ENCODE assay signal across 8 mouse cellular contexts in the genomic region with DNA sequence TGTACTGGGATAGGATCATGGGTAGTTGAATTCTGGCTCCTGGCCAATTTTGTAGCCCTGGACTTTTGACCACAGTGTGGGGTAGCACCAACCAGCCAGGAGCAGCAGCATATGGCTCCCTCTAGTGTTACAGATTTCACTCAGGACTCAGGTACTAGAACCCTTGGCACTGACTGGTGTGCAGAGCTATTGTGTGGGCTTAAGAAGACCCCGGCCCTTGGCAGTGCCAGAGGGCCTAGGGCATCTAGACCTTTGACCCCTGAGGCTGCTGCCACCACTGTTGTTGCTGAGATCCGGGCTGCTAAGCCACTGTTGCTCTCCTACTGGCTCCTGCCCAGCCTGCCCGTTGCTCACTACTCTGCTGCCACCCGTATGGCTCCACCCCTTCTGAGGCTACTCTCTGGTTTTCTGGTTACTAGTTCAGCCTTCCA. TPM values are rescaled to one million over a fixed set of nuclear protein-coding genes. Genes with fewer than 3 reads are reported as not detected.
A peak's percentile ranks its signal among the peaks of the same experiment; 100 is the strongest.
DNase-seq lines count a peak whose midpoint lies in the region; ATAC-seq lines count a peak whose summit lies in the region.

No protein-coding gene starts in this region.

- no peak overlapping the region for H3K4me3 ChIP-seq in neural tube, embryonic 13.5 days
- H3K4me3 ChIP-seq in neural tube, embryonic 15.5 days (replicated peaks), result no peak overlapping the region
- H3K4me3 ChIP-seq in stomach, embryonic 16.5 days (replicated peaks; ENCODE audit: low read length), result no peak overlapping the region

- no peaks in the 10 kb centered on the region for H3K27me3 ChIP-seq in neural tube, embryonic 13.5 days
- H3K27me3 ChIP-seq in neural tube, embryonic 15.5 days (replicated peaks), result no peaks in the 10 kb centered on the region
- no peaks in the 10 kb centered on the region for H3K27me3 ChIP-seq in stomach, embryonic 16.5 days (ENCODE audit: control insufficient read depth, insufficient read depth, low read length)

- intact Hi-C loops in gastrocnemius, postnatal 14 days (cut with DNase I; ENCODE audit: low total_unique reads), result no loop called here

- DNase-seq in adrenal gland, adult (ENCODE audit: inconsistent age in 2 of 2, low spot score in 1 of 2), result peak; percentile 31 to 66
- DNase-seq in adrenal gland, postnatal 4 days (ENCODE audit: low spot score in 2 of 2), result no peak
- peak; percentile 85 for DNase-seq in kidney, postnatal 14 days
- no peak for DNase-seq in gastrocnemius, adult 18-20 months (ENCODE audit: low spot score)
- no peak for DNase-seq in gastrocnemius, postnatal 14 days

- no peaks in the 10 kb centered on the region for H3K9me3 ChIP-seq in neural tube, embryonic 13.5 days
- H3K9me3 ChIP-seq in neural tube, embryonic 15.5 days (replicated peaks), result no peaks in the 10 kb centered on the region
- 0 out of 2 replicates have a peak, but pooled peaks cover 2% of the 10 kb centered on the region for H3K9me3 ChIP-seq in stomach, embryonic 16.5 days (replicated peaks; ENCODE audit: control insufficient read depth, low read length)

- 87% methylated on average over 4 of the region's 4 CpGs for WGBS in neural tube, embryonic 13.5 days
- 75% methylated on average over 4 of the region's 4 CpGs for WGBS in neural tube, embryonic 15.5 days
- WGBS in stomach, embryonic 16.5 days, result 55% methylated on average over 4 of the region's 4 CpGs

- H3K4me2 ChIP-seq in neural tube, embryonic 13.5 days, result no peak overlapping the region
- no peak overlapping the region for H3K4me2 ChIP-seq in neural tube, embryonic 15.5 days
- H3K4me2 ChIP-seq in stomach, embryonic 16.5 days (ENCODE audit: low read depth, low read length), result no peak overlapping the region

- H3K36me3 ChIP-seq in neural tube, embryonic 13.5 days, result no peaks in the 10 kb centered on the region
- no peaks in the 10 kb centered on the region for H3K36me3 ChIP-seq in neural tube, embryonic 15.5 days
- H3K36me3 ChIP-seq in stomach, embryonic 16.5 days (ENCODE audit: control insufficient read depth, insufficient read depth, low read length), result no peaks in the 10 kb centered on the region

- peak; percentile 63 for ATAC-seq in neural tube, embryonic 13.5 days (ENCODE audit: low read depth)
- no peak; the same call in 1 of the 2 replicates for ATAC-seq in neural tube, embryonic 15.5 days (ENCODE audit: low FRiP score)
- peak; percentile 81 for ATAC-seq in stomach, embryonic 16.5 days (ENCODE audit: insufficient read depth, low FRiP score)

- H3K9ac ChIP-seq in neural tube, embryonic 13.5 days, result no peak overlapping the region
- H3K9ac ChIP-seq in neural tube, embryonic 15.5 days (replicated peaks), result no peak overlapping the region
- H3K9ac ChIP-seq in stomach, embryonic 16.5 days (ENCODE audit: low read length), result no peak overlapping the region

- H3K27ac ChIP-seq in neural tube, embryonic 13.5 days (replicated peaks), result no peak overlapping the region
- no peak overlapping the region for H3K27ac ChIP-seq in neural tube, embryonic 15.5 days (replicated peaks)
- peak overlapping the region; percentile 47 for H3K27ac ChIP-seq in stomach, embryonic 16.5 days (ENCODE audit: low read length)

- H3K4me1 ChIP-seq in neural tube, embryonic 13.5 days (replicated peaks), result peaks cover 10% of the 10 kb centered on the region
- H3K4me1 ChIP-seq in neural tube, embryonic 15.5 days, result peaks cover 15% of the 10 kb centered on the region; the same call in 1 of the 2 replicates
- peaks cover 23% of the 10 kb centered on the region for H3K4me1 ChIP-seq in stomach, embryonic 16.5 days (ENCODE audit: control insufficient read depth, insufficient read depth, low read length)

RNA-seq across cellular contexts. Expression of a gene that starts 54.1 kb away (rescaled TPM):
- total RNA-seq in adrenal gland, postnatal 4 days (2021), result 10 to 100 TPM; 18.7 to 22.7 TPM
- polyA plus RNA-seq in neural tube, embryonic 13.5 days (2015; fragmentation: Nextera tagmentation; extraction: Ambion mirVana), result 40.8 and 40.9 TPM in 2 replicates
- polyA plus RNA-seq in neural tube, embryonic 15.5 days (2015; fragmentation: Nextera tagmentation; extraction: Ambion mirVana), result 27.6 and 28.1 TPM in 2 replicates
- polyA plus RNA-seq in stomach, embryonic 16.5 days (2015; fragmentation: Nextera tagmentation; extraction: Ambion mirVana), result 23.1 and 24.0 TPM in 2 replicates
- under 1 TPM; 0.18 to 0.28 TPM for total RNA-seq in gastrocnemius, adult 18-20 months (2021)
- total RNA-seq in gastrocnemius, postnatal 14 days (2021), result 1 to 10 TPM; 1.4 to 2.7 TPM

Comparison
In these comparisons a context has a peak if more than half of its experiments do, and no peak if none do; other contexts are left out.
1. DNase-seq: peak in adrenal gland, adult (2 of 2) and kidney, postnatal 14 days (single experiment); none in adrenal gland, postnatal 4 days (0 of 2), gastrocnemius, adult 18-20 months (single experiment) and gastrocnemius, postnatal 14 days (single experiment).
2. RNA of a gene that starts 54.1 kb away (total RNA-seq): 18.7 to 22.7 TPM in adrenal gland, postnatal 4 days; 1.4 to 2.7 TPM in gastrocnemius, postnatal 14 days and 0.18 to 0.28 TPM in gastrocnemius, adult 18-20 months; every median in the first group is over 4 times any median in the second.